Mouse (Mus musculus) CH12F3 (cell line): ENCODE data around the gene Hrh2.

Source experiments
- in situ Hi-C: fragments of 300-500 bp; cut with MboI; formaldehyde crosslinking; loops from 2 replicates; pipeline ENCODE4 v1.14.3; 2020; ENCODE audit warnings: low sequenced_read_pairs

Gene Hrh2

DNA sequence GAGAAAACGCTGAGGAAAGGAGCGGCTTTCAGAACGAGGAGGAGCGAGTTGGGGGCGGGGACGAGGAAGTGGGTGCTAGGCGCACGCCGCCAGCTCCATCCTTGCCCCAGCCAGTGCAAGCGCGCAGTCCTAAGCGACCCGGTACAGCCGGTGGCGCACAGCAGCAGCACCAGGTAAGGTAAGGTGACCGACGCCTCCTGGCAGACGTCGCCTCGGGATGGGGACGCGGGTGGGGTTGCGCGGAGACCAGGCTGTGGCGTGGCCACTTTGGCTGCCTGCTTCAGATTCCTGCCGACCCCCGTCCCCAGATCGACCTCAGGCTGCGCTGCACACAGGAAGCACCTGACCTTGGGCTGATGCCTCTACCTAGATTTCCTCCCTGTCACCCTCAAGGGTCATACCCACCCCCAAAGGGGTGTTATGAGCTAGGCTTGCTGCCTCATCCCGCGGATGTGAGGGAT lies at the start of gene Hrh2:
Gene Hrh2 (plus strand): TSS at position 109 of the 461 bp plus-strand sequence.
- in situ Hi-C loops: no loop called here

DNA sequence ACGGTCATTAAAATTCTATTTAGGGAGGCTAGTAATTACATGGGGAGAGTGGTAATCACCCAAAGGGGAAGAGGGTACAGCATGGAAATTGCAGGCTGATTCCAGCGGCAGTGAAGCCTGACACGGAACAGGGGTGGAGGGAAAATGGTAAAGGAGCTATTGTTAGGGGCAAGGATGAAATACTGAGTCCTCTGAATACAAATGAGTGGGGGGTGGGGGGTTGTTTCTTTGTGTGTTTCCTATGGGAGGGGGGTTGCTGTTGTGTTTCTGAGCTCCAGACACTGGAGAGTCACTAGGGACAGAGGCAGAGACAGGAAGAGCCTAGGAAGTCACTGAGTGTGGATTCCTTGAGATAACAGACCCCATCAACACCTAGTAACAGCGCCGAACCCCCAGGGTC lies 48.1 kb upstream of the Hrh2 start:
- in situ Hi-C loops: no loop called here

DNA sequence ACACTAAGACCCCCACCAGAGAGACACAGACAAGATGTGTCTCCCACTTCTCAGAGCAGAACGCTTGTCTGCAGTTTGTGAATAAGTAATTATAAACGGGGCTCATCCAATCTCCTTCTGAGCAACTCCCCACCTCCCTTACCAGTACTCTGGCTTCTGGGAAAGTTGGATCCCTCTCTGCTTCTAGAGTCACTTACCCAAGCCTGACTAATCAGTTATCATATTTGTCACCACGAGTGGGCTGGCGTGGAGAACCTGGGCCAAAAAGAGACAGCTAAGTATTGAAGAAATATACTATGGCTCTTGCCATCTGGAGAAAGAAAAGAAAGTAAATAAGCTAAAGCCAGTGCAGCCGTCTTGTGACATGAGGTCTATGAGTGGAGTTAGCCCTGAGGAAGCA lies 47.3 kb upstream of the Hrh2 start:
- in situ Hi-C loops: no loop called here

DNA sequence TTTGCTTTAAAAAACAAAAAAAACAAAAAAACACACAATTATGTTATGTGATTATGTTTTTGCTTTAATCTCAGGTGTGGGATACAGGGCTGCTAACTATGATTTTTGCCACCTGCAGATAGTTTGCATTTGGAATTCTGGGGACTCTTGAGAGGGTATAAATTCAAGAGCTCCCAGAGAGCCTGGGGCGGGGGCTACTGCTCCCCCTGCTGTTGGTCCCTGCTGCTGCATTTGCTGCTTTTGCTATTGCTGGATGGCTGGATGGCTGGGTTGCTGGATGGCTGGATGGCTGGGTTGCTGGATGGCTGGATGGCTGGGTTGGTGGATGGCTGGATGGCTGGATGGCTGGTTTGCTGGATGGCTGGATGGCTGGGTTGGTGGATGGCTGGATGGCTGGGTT lies 44.6 kb upstream of the Hrh2 start:
- in situ Hi-C loops: no loop called here

DNA sequence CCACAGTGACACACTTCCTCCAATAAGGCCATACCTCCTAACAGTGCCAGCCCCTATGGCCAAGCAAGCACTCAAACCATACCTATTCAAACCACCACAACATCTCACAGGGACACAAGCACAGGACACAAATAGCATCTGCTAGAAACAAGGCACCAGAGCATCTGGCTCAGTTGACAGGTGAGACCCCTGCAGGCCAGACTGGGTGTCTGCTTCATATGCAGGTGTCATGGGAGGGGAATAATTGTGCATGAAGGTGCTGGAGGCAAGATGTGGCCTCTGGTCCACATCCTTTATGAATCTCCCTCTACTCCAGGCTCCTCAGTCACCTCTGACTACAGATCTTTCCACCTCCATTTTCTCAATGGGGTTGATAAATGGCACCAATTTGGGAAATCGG lies 39.5 kb upstream of the Hrh2 start:
- in situ Hi-C loops: no loop called here

DNA sequence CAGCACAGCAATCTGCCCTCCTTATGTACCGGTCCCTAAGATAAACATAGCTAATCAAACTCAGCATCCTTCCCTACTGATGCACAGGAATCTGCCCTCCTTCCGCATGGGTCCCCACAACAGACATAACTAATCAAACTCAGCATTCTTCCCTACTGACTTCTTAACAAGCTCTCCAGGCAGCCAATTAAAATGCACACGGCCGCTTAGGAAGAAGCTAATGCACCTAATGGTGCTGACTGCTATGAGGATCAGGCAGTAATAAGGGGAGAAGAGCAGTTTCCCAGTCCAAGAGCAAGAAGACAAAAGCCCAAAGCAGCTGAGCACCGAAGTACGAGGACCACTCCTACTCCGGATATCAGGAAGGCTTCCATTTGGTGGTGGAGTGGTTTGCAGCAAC lies 39.0 kb upstream of the Hrh2 start:
- in situ Hi-C loops: no loop called here

DNA sequence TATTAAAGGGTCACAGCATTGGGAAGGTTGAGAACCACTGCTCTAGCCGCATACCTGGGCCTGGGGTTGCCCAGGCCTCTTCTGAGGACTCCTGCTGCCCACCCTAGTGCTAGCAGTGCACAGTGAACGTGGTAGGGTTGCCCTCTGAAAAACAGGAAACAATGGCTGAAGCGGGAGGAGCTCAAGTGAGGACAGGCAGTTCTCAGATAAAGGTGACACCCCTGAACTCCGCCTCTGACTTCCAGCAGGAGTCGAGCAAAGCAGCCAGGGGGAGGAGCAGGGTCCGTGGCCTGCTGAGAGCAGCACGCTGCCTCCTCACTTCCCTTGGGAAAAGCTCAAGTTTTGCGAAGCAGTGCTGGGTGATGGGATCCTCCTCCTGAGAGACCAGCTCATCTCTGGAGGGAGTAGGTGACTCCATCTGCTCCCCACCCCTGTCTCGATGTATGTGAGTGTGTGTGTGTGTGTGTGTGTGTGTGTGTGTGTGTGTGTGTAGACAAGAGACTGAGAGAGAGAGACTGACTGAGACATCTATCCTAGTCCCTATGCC lies 38.2 kb upstream of the Hrh2 start:
- in situ Hi-C loops: no loop called here

DNA sequence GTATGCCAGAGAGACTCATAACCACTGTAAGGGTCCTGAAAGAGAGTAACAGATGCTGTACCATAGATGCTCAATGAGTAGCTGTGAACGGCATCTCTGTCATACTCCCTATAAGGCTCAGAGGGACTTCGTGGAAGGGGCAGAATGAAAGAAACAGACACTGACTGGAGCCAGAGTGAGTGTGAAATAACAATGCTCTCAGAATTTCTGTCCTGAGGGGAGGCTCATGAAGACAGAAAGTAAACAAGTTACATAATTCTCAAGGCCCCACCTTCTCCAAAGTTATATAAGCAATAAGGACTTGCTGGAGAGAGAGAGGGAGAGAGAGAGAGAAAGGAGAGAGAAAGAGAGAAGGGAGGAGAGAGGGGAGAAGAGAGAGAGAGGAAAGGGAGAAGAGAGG lies 36.1 kb upstream of the Hrh2 start:
- in situ Hi-C loops: no loop called here

DNA sequence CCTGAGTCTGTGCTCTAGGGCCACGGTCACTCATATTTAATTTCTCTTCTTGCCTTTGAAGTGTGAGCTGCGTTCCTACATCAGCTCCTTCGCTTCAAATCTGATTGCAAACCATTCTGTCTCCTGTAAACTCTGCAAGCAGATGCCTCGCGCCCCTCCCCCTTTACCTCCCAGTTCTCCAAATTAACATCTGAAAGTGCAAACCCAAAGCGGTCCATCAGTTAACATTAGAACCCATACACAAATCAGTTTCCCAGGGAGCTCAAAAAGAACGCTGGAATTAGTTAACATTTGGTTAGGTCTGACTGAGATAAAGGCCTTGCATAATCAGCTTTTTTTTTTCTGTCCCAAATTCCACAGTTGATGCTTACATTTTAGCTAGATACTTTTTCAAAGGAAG lies 32.7 kb upstream of the Hrh2 start:
- in situ Hi-C loops: no loop called here

DNA sequence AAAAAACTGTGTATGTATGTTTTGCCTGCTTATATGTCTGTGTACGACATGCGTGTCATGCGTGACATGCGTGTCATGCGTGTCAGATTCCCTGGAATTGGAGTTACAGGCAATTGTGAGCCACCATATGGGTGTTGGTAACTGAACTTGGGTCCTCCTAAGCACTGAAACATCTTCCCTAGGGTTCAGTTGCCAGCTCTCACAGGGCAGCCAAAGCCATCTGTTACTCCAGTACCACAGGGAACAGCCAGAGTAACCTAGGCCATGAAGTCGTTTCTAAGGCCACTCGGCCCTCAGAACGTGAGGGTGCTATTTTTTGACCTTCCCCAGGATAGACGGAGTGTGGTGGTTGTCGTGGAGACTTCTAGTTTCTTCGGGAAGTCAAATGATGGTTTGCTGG lies 32.2 kb upstream of the Hrh2 start:
- in situ Hi-C loops: no loop called here

DNA sequence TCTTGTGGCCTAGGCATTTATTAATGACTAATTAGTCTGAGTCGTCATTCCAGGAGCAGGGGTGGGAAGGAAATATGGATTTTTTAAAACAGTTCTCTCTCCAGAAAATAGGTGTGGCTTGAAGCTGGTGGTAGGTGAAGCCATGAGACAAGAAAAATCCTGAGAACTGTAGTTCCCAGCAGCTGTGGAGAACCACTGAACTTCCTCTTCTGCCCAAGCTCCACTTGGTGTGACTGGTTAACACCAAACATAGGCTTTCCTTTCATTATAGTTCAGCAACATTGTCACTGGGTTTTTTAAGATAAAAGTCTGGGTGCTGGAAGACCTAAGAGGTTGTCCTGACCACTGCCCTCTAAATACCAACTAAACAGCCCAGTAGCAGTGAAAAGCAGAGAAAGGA lies 31.4 kb upstream of the Hrh2 start:
- in situ Hi-C loops: no loop called here

DNA sequence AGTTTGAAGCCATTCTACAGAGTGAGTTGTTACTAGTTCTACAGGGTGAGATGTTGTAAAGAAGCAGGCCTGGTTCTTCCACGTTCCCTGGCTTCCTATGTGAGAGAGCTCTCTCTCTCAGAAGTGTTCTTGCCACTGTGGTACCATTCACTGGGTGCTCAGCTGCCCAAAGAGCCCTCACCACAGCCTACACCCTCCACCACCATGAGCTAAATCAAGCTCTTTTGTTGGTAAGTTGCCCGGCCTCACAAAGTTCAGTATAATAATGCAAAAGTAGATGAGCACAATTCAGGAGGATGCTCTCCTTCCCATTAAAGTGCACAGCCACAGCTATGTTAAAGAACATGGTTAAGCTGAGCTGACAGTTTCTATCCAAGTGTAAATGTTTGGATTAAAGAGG lies 30.4 kb upstream of the Hrh2 start:
- in situ Hi-C loops: no loop called here

DNA sequence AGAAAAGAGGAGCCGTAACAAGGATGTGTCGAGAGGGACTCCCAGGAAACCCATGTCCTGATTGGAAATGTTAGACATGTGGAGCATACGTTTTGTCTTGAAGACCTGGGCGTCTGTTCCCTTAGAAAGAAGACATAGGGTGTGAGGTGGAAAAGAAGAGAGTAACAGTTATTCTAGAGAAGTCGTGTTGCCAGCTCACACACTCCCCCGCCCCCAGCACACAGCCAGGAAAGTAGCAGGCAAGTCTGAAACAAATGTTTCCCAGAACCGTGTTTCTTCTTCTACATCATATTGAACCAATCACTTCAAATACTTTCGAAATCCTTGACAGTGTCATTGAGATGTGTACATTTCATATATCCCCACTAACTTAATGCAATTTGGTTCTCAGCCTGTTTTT lies 28.6 kb upstream of the Hrh2 start:
- in situ Hi-C loops: no loop called here

DNA sequence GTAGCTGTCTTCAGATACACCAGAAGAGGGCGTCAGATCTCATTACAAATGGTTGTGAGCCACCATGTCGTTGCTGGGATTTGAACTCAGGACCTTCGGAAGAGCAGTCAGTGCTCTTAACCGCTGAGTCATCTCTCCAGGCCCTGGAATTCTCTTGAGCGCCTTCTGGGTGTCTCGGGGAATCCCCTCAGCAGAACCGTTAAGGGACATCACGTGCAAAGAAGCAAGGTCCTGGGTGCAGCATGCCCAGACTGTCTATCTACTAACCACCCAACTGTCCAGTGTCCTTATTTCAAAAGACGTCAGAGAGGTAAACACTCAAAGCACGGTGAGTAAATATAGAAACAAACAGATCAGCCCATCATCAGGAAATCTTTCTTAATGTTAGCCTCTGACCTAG lies 27.5 kb upstream of the Hrh2 start:
- in situ Hi-C loops: no loop called here

DNA sequence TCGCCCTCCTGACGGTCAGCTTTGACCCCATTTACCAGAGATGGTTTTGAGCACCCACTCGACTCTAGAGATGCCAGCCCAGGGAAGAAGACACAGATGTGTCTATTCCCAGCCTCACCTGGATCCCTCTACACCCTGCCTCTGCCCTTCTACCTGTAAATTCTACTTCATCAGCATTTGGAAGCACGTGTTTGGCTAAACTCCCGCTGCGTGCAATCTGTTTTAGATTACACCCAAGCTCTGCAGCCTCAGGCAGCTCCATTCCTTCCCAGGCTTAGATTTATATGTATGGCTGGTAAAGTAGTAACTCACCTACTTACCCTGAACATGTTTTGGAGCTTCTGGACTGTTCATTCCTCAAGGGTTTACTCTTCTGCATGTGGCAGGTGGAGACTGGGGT lies 26.9 kb upstream of the Hrh2 start:
- in situ Hi-C loops: no loop called here

DNA sequence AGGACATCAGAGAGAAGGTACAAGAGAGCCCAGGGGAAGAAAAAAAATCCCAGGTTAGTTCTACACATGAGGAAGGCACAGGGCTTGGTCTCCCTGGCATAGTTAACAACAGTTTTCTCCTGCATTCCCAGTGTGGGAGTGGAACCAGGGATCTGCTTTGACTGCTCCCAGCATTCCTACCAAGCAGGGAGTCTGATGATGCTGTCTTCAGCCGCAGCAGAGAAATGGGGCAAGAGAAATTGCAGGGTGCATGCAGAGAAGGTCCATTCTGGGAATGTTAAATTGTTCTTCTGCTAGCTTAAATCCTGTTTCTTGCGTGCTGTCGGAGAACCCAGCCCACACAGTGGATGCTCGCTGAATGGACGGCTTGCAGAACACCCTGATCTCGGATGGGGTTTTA lies 26.2 kb upstream of the Hrh2 start:
- in situ Hi-C loops: no loop called here

DNA sequence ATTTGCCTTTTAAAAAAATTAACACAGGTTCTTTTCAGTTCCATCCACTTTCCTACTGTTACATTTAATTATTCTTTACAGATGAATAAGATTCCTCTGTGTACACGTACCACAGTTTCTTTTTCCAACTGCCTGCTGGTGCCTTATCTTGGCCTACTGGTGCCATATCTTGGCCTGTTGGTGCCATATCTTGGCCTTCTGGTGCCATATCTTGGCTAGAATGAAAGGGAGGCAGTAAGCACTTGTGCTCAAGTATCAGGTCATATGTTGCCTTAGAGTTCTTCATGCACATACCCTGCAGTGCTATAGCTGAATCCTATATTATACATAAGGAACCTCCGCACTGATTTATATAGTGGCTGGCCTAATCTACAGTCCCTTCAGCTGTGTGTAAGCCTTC lies 24.9 kb upstream of the Hrh2 start:
- in situ Hi-C loops: no loop called here

DNA sequence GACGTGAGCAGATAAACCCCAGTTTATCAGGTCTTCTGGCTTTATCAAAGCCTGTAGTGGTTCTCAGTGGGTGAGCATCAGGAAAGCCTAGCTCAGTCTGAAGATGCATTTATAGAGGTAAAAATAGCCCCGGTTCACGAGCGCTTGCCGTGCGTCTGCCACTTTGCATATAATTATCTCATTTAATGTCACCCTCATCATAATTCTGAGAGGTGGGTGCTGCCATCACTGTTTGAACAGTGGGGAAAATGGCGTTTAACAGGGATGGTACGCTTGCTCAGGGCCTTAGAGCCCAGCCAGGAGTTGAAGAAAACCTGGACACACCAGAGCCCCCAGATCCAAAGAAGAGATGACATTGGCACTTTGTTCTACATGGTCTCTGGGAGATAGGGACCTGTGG lies 23.3 kb upstream of the Hrh2 start:
- in situ Hi-C loops: no loop called here

DNA sequence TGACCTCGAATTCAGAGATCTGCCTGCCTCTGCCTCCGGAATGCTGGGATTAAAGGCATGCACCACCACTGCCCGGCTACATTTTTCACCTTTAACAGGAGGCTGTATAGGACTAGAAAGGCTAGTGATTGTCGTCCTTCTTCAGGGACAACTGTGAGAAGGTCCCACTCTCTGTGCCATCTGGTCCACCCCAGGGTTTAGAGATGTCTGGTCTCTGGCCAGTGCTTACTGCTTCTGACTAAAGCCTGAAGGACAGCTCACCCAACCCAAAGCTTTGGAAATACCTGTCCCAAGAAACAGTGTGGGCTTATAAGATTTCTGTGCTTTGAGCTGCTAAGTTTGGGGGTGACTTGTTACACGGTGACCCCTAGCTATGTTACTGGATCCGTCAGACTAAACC lies 21.6 kb upstream of the Hrh2 start:
- in situ Hi-C loops: no loop called here

DNA sequence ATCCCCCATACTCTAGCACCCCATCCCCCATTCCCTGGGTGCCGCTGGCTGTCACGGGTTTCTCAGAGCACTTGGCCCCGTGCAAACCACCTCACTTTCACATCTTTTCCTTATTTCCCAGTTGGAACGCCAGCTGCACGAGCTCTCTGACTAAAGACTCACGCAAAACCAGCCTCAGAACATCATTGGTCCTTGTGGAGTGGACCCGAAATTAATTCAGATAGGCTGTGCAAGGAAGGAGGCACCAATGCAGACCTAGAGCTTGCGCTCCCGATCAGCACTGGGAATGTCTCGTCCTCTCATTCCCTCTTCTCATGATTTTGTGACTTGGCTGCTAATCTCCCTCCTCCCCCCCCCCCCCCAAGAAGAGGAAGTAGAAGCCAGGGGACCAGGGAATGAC lies 20.6 kb upstream of the Hrh2 start:
- in situ Hi-C loops: no loop called here

DNA sequence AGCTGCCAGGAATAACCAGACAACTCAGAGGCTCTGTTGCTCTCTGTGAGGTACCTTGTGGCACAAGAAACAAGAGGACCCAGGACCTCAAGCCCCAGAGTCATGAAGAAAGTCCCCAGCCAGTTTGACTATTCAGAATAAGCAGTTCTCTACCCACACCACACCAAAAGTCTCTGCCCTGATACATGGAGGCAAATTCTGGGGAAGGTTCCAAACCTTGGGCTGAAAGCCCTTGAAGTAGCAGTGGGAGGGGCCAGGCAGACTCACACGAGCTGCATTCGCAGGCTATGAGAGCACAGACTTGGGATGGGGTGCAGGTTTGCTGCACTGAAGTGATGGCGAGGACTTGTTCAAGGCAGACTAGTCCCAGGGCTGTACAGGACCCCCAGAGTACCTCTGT lies 20.2 kb upstream of the Hrh2 start:
- in situ Hi-C loops: no loop called here

DNA sequence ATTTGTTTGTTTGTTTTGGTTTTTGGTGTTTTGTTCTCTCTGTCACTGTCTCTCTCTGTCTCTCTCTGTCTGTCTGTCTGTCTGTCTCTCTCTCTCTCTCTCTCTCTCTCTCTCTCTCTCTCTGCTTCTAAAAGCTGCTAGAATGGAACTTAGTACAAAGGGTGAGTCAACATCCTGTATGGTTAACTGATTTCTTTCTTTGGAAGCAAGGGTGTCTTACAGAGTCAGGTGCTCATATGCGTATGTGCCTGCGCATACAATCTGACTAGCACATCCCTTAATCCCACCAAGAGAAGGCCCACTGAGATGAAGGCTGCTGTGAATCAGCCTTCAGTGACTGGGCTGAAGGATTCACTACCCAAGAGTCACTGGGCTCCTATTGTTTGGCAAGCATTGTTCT lies 18.0 kb upstream of the Hrh2 start:
- in situ Hi-C loops: no loop called here

DNA sequence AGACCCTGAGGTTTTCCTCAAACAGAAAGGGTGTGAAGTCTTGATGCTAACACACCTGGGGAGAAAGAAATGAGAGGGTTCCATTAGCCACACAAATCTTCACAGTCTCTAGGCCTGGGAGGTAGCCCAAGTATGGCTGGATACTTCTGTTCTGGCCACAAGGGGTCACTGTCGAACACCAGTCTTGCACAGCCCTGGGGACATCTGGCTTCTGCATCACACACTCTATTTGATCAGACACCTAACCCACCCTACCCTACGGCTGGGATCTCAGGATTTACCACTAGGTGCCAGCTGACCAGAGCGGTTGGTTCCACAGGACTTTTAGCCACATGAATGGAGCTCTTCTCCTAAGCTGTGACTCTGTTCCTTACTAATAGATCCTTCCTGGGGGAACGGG lies 17.2 kb upstream of the Hrh2 start:
- in situ Hi-C loops: no loop called here

DNA sequence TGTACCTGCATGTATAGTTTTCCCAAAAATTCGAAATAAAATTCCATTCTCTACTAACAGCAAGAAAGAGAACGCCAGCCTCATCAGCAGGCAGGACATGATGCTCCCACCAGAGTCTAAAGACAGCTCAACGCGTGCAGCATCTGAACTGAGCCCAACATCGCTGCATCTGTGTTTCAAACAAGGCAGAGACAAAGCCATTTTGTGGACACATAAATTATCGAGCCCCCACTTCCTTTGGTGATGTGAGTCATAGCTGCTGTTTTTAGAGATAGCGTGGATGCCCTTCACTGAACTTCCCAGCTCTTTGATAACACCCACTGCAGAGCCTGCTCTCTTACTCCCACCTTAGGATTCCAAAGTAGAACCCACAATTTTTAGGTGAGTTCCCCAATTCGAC lies 16.5 kb upstream of the Hrh2 start:
- in situ Hi-C loops: no loop called here
